Mouse (Mus musculus) CD4-positive, CD25-positive, alpha-beta regulatory T cell (primary cell): ENCODE results near the gene Evpl. TPM values are rescaled to one million over a fixed set of nuclear protein-coding genes. Genes with fewer than 3 reads are reported as not detected.

Experiments used
- polyA plus RNA-seq: library from polyadenylated mRNA; unstranded; fragments of 100-300 nt; shearing (Covaris generic); gene quantifications from one replicate; pipeline ENCODE4 v1.2.1, GENCODE M21; 2017

Evpl gene
- 0.23 TPM for polyA plus RNA-seq

DNA sequence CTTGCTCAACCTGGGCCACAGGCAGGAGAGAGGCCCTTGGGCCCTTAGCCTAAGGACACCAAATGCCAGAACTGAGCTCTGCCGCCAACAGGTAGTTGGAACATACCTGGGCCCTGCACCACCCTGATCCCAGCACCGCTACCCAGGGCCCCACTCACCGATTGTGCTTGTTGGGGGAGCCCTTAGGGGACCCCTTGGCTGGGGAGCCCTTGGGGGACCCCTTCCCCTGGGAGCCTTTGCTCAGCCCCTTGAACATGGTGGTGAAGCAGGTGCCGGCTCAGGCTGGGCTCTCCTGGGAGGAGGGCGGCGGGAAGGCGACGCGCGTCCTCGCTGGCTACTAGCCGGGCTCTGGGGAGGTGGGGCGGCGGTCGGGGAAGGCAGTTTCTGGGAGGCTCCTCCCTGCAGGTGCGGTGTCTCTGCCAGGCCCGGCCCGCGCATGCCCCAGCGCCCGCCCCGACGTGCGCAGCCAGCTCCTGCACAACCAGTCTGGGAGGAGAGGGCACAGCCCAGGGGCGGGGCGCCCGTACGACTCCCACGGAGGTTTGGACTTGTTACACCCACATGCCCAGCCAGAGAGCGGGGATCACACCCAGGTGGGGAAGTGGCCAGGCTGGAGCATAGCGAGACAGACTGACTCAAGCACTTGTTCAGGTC is at the start of gene Evpl:
Gene Evpl, minus strand, starts transcription at position 336 of the 654 bp plus-strand sequence.

DNA sequence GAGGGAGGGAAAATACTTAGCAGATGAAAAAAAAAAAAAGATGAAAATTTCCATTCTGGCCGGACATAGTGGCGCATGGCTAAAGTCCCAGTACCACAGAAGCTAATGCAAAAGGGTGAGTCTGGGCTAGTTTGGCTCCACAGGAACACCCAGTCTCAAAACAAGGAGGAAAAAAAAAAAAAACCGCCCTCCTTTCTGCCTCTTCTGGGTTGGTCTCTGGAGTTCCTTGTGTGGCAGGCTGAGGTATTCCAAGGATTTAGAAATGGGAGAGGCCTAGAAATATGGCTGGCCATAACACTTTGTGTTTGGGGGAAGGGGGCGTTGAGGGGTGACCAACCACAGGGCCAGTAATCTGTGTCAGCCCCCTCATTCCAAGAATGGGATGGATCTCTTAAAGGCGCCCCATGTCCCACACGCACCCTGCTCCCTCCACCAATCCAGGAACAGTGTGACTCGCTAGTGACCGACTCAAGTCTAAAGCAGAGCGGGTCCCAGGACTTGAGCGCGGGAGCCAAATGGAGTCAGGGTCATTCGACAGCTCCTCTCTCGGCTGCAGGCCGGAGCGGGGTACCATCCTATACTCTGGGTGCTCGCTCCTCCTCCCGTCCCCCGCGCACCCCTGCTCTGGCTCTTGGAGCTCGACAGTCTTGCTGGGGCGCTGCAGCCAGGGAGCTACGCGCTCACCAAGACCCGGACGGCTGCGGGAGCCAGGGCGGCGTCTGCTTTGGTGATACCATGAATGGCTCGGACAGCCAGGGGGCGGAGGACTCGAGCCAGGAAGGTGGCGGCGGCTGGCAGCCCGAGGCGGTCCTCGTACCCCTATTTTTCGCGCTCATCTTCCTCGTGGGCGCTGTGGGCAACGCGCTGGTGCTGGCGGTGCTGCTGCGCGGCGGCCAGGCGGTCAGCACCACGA is 43.1 kb upstream of the Evpl start, which contains the start of gene Galr2:
Gene Galr2, plus strand, starts transcription at position 189 of the 913 bp plus-strand sequence.

DNA sequence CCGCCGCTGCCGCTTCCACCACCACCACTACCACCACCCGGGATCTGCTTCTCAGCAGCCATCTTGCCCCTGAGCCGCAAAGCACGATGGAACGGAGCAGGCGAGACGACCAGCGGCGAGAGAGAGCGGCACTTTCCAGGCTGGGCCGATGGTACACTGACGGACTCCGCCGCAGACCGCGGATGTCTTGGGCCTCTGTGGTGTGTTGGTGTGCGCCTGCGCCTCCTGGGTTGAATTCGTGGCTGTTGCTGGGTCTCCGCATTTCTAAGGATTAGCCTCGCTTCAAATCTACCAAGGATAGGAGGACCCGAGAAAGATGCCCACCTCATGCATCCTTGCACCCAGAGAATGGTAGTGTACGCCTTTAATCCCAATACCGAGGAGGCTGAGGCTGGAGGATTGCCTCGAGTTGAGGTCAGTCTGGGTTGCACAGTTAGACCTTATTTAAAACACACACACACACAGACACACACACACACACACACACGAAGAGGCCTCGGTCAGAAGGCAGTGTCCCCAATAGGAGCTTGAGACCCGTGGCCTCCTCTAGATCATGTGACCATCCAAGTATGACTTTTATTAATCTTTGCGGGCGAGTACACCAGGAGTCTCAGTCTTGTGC is 36.3 kb upstream of the Evpl start, which contains the start of gene Srp68:
Gene Srp68, minus strand, starts transcription at position 173 of the 622 bp plus-strand sequence.

DNA sequence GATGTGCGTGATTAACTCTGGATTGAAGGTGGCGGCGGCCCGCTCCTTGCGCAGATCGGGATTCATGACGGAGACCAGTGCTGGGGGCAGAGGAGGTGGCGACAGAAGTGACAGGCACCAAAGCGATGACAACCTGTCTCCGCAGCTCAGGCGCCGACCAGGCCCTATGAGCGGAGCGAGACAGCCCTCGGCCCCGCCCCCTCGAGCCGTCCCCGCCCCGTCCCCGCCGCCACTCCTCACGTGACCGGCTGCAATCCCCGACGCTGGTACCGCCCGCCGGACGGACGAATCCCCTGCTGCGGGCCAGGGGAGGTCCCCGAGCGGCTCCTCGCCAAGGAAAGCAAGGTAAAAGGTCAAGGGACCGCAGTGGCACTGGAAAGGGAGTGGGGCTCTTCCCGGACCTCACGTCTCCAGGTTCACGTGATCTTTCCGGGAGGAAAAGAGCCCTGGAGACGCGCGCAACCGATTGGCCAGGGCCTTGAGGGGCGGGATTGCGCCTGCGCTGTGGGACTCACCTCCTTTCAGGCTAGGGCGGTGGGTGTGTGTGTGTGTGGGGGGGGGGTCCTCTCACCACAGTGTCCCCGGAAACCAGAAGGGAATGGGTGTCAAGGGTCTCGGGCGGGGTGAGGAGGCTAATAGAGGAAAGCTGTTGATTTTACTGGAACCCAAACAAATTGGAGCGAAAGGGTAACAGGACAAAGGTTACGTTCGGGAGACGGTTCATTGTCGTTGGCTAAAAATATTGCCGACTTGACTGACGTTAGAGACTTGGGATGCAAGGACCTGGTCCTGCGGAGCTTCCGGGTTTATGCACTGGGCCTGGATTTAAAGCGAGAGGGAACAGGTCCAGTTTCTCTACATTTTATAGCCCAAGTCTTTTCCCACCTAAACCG is 39.0 kb downstream of the Evpl start, which contains the start of the genes Ten1 and Acox1:
Gene Ten1, plus strand, starts transcription at position 217 of the 893 bp plus-strand sequence.
Gene Acox1, minus strand, starts transcription at position 407 of the 893 bp plus-strand sequence.

Other genes starting within 250 kb of the Evpl start
- gene Galk1, start 225.4 kb downstream of the Evpl start, polyA plus RNA-seq: 42.0 TPM
- gene H3f3b, start 210.1 kb downstream of the Evpl start, polyA plus RNA-seq: 1,568 TPM
- gene Unk, start 207.8 kb downstream of the Evpl start, polyA plus RNA-seq: 43.3 TPM
- gene Unc13d, start 160.1 kb downstream of the Evpl start, polyA plus RNA-seq: 154 TPM
- 187 TPM for gene Wbp2, start 151.1 kb downstream of the Evpl start, polyA plus RNA-seq
- gene Trim47, start 110.9 kb downstream of the Evpl start, polyA plus RNA-seq: 0.61 TPM
- 16.6 TPM for gene Trim65, start 106.9 kb downstream of the Evpl start, polyA plus RNA-seq
- gene Mrpl38, start 99.2 kb downstream of the Evpl start, polyA plus RNA-seq: 72.0 TPM
- gene Fbf1, start 69.9 kb downstream of the Evpl start, polyA plus RNA-seq: 11.1 TPM
- gene Ten1, start 39.2 kb downstream of the Evpl start, polyA plus RNA-seq: 70.5 TPM
- 15.6 TPM for gene Acox1, start 39.0 kb downstream of the Evpl start, polyA plus RNA-seq
- gene Srp68, start 36.1 kb upstream of the Evpl start, polyA plus RNA-seq: 74.3 TPM
- not detected for gene Galr2, start 42.9 kb upstream of the Evpl start, polyA plus RNA-seq
- 86.8 TPM for gene Exoc7, start 69.2 kb upstream of the Evpl start, polyA plus RNA-seq
- not detected for gene Foxj1, start 97.3 kb upstream of the Evpl start, polyA plus RNA-seq
- 3.7 TPM for gene Rnf157, start 175.0 kb upstream of the Evpl start, polyA plus RNA-seq
- 71.2 TPM for gene Ubald2, start 196.0 kb upstream of the Evpl start, polyA plus RNA-seq
- not detected for gene Qrich2, start 228.2 kb upstream of the Evpl start, polyA plus RNA-seq